Mouse (Mus musculus): ENCODE results near the gene Ccdc171. TPM values are rescaled to one million over a fixed set of nuclear protein-coding genes. Genes with fewer than 3 reads are reported as not detected.
A peak's percentile ranks its signal among the peaks of the same experiment; 100 is the strongest.
"Not testable (repeated sequence)": the region's sequence is repeated elsewhere in the genome, so short reads cannot be mapped to it uniquely, and the experiment has no call there.

The Ccdc171 gene
- polyA plus RNA-seq, 1 experiment from 2014 or later, result 3.7 TPM

GRCm38 (mm10) chr4:83526988-83527334, 1.6 kb downstream of the Ccdc171 start:
- Histone ChIP-seq H3K4me2 (peak overlapping the region; percentile 85; the same call in 1 of the 2 replicates), H3K4me1 (peaks cover 20% of the 10 kb centered on the region), H3K27ac (peak overlapping the region; percentile 71; the same call in 1 of the 2 replicates), H3K9ac (no peak overlapping the region), H3K9me3 (replicated peaks) (no peaks in the 10 kb centered on the region; the same call in 1 of the 2 replicates), H3K4me3 (replicated peaks) (no peak overlapping the region; the same call in 1 of the 2 replicates), H3K27me3 (no peaks in the 10 kb centered on the region), H3K36me3 (no peaks in the 10 kb centered on the region)
- ATAC-seq (replicated peaks; ENCODE audit: low FRiP score), result no peak
- WGBS, result 35% methylated on average over 6 of the region's 6 CpGs

GRCm38 (mm10) chr4:83527921-83528320, 2.6 kb downstream of the Ccdc171 start:
- no peak overlapping the region for H3K4me3 ChIP-seq (replicated peaks)
- ATAC-seq (replicated peaks; ENCODE audit: low FRiP score), result no peak
- no peaks in the 10 kb centered on the region; the same call in 1 of the 2 replicates for H3K9me3 ChIP-seq (replicated peaks)
- no peaks in the 10 kb centered on the region for H3K27me3 ChIP-seq
- H3K9ac ChIP-seq, result no peak overlapping the region
- H3K4me1 ChIP-seq, result peaks cover 20% of the 10 kb centered on the region
- H3K4me2 ChIP-seq, result no peak overlapping the region
- H3K27ac ChIP-seq, result no peak overlapping the region
- H3K36me3 ChIP-seq, result no peaks in the 10 kb centered on the region

GRCm38 (mm10) chr4:83530060-83530459, 4.7 kb downstream of the Ccdc171 start:
- WGBS, result 85% methylated on average over 4 of the region's 4 CpGs
- ATAC-seq (replicated peaks; ENCODE audit: low FRiP score), result not testable (repeated sequence)

GRCm38 (mm10) chr4:83533168-83533911, 8.0 kb downstream of the Ccdc171 start:
- no peak overlapping the region for H3K4me2 ChIP-seq
- no peaks in the 10 kb centered on the region for H3K9me3 ChIP-seq (replicated peaks)
- 64% methylated on average over 9 of the region's 9 CpGs for WGBS
- 0 out of 2 replicates have a peak, but pooled peaks cover 3% of the 10 kb centered on the region for H3K4me1 ChIP-seq
- H3K36me3 ChIP-seq, result no peaks in the 10 kb centered on the region
- no peaks in the 10 kb centered on the region for H3K27me3 ChIP-seq
- no peak for ATAC-seq (replicated peaks; ENCODE audit: low FRiP score)
- H3K4me3 ChIP-seq (replicated peaks), result no peak overlapping the region
- H3K9ac ChIP-seq, result no peak overlapping the region
- no peak overlapping the region for H3K27ac ChIP-seq

More at GRCm38 (mm10) chr4:83530060-83530459, 4.7 kb downstream of the Ccdc171 start:
- H3K27ac ChIP-seq; H3K27me3 ChIP-seq; H3K4me3 ChIP-seq (replicated peaks); H3K9me3 ChIP-seq (replicated peaks); H3K4me2 ChIP-seq; H3K9ac ChIP-seq; H3K36me3 ChIP-seq: not testable (repeated sequence)
- H3K4me1 ChIP-seq, result peaks cover 17% of the 10 kb centered on the region

- WGBS, result 45% methylated on average over 7 of the region's 7 CpGs
- Histone ChIP-seq H3K9me3 (replicated peaks) (no peaks in the 10 kb centered on the region), H3K4me1 (0 out of 2 replicates have a peak, but pooled peaks cover 3% of the 10 kb centered on the region), H3K27me3 (no peaks in the 10 kb centered on the region), H3K27ac (no peak overlapping the region), H3K36me3 (no peaks in the 10 kb centered on the region), H3K9ac (no peak overlapping the region), H3K4me2 (no peak overlapping the region), H3K4me3 (replicated peaks) (no peak overlapping the region)
- ATAC-seq (replicated peaks; ENCODE audit: low FRiP score), result no peak
Observed at GRCm38 (mm10) chr4:83534024-83534423, 8.7 kb downstream of the Ccdc171 start.

GRCm38 (mm10) chr4:83549501-83549900, 24.2 kb downstream of the Ccdc171 start:
- H3K36me3 ChIP-seq, result no peaks in the 10 kb centered on the region
- no peak overlapping the region for H3K4me3 ChIP-seq (replicated peaks)
- no peaks in the 10 kb centered on the region for H3K4me1 ChIP-seq
- ATAC-seq (replicated peaks; ENCODE audit: low FRiP score), result no peak
- no peaks in the 10 kb centered on the region for H3K27me3 ChIP-seq
- no peak overlapping the region for H3K27ac ChIP-seq
- H3K9me3 ChIP-seq (replicated peaks), result no peaks in the 10 kb centered on the region
- H3K4me2 ChIP-seq, result no peak overlapping the region
- no peak overlapping the region for H3K9ac ChIP-seq
- 68% methylated on average over 18 of the region's 18 CpGs for WGBS

GRCm38 (mm10) chr4:83567190-83568113, 42.1 kb downstream of the Ccdc171 start:
- peak overlapping the region; percentile 20 for H3K4me3 ChIP-seq (replicated peaks)

GRCm38 (mm10) chr4:83568145-83568544, 42.8 kb downstream of the Ccdc171 start:
- 0 out of 2 replicates have a peak, but pooled peaks have one; percentile 66 for ATAC-seq (replicated peaks; ENCODE audit: low FRiP score)
- not testable (repeated sequence) for H3K27me3 ChIP-seq
- peak overlapping the region; percentile 20 for H3K4me3 ChIP-seq (replicated peaks)

More at GRCm38 (mm10) chr4:83567190-83568113, 42.1 kb downstream of the Ccdc171 start:
- Histone ChIP-seq H3K27ac (no peak overlapping the region), H3K4me2 (peak overlapping the region; percentile 52), H3K4me1 (peaks cover 10% of the 10 kb centered on the region), H3K9me3 (replicated peaks) (no peaks in the 10 kb centered on the region), H3K36me3 (no peaks in the 10 kb centered on the region), H3K9ac (no peak overlapping the region), H3K27me3 (no peaks in the 10 kb centered on the region)
- ATAC-seq (replicated peaks; ENCODE audit: low FRiP score), result 0 out of 2 replicates have a peak, but pooled peaks have one; percentile 49
- 24% methylated on average over 13 of the region's 13 CpGs for WGBS

GRCm38 (mm10) chr4:83570569-83570968, 45.2 kb downstream of the Ccdc171 start:
- Histone ChIP-seq H3K4me1 (peaks cover 10% of the 10 kb centered on the region), H3K36me3 (no peaks in the 10 kb centered on the region), H3K9me3 (replicated peaks) (no peaks in the 10 kb centered on the region), H3K27ac (no peak overlapping the region), H3K4me3 (replicated peaks) (no peak overlapping the region), H3K9ac (no peak overlapping the region), H3K27me3 (no peaks in the 10 kb centered on the region), H3K4me2 (no peak overlapping the region)
- ATAC-seq (replicated peaks; ENCODE audit: low FRiP score), result no peak
- WGBS, result 63% methylated on average over 6 of the region's 6 CpGs

More at GRCm38 (mm10) chr4:83568145-83568544, 42.8 kb downstream of the Ccdc171 start:
- Histone ChIP-seq H3K4me1 (peaks cover 10% of the 10 kb centered on the region), H3K4me2 (peak overlapping the region; percentile 52)
- not testable (repeated sequence) for H3K36me3 ChIP-seq; H3K9me3 ChIP-seq (replicated peaks); H3K27ac ChIP-seq; H3K9ac ChIP-seq
- WGBS, result 7% methylated on average over 9 of the region's 9 CpGs

GRCm38 (mm10) chr4:83571033-83571432, 45.7 kb downstream of the Ccdc171 start:
- WGBS, result 89% methylated on average over 5 of the region's 5 CpGs
- H3K9me3 ChIP-seq (replicated peaks), result no peaks in the 10 kb centered on the region
- no peaks in the 10 kb centered on the region for H3K27me3 ChIP-seq
- H3K9ac ChIP-seq, result no peak overlapping the region
- ATAC-seq (replicated peaks; ENCODE audit: low FRiP score), result no peak
- no peak overlapping the region for H3K27ac ChIP-seq
- H3K4me3 ChIP-seq (replicated peaks), result no peak overlapping the region
- H3K4me2 ChIP-seq, result no peak overlapping the region
- peaks cover 10% of the 10 kb centered on the region for H3K4me1 ChIP-seq
- H3K36me3 ChIP-seq, result no peaks in the 10 kb centered on the region

- Histone ChIP-seq H3K4me3 (replicated peaks) (no peak overlapping the region), H3K4me2 (no peak overlapping the region), H3K9me3 (replicated peaks) (no peaks in the 10 kb centered on the region), H3K27ac (no peak overlapping the region), H3K9ac (no peak overlapping the region), H3K4me1 (peaks cover 9% of the 10 kb centered on the region), H3K27me3 (no peaks in the 10 kb centered on the region), H3K36me3 (no peaks in the 10 kb centered on the region)
- ATAC-seq (replicated peaks; ENCODE audit: low FRiP score), result no peak
- WGBS, result 71% methylated on average over 6 of the region's 6 CpGs
Observed at GRCm38 (mm10) chr4:83572521-83572920, 47.2 kb downstream of the Ccdc171 start.

GRCm38 (mm10) chr4:83576315-83576714, 51.0 kb downstream of the Ccdc171 start:
- no peak overlapping the region for H3K9ac ChIP-seq
- no peak overlapping the region for H3K4me2 ChIP-seq
- ATAC-seq (replicated peaks; ENCODE audit: low FRiP score), result no peak
- H3K4me1 ChIP-seq, result no peaks in the 10 kb centered on the region
- no peak overlapping the region for H3K27ac ChIP-seq
- no peaks in the 10 kb centered on the region for H3K36me3 ChIP-seq
- WGBS, result 52% methylated on average over 3 of the region's 3 CpGs
- H3K9me3 ChIP-seq (replicated peaks), result no peaks in the 10 kb centered on the region
- no peak overlapping the region for H3K4me3 ChIP-seq (replicated peaks)
- H3K27me3 ChIP-seq, result no peaks in the 10 kb centered on the region

Data from kidney, embryonic 15.5 days (tissue).